Mouse (Mus musculus) induced T-regulatory cell, adult 2 months (primary cell): ENCODE measurements around the gene Orc2.

ENCODE experiments used
- DNase-seq: peaks from one replicate; pipeline ENCODE4 v3.0.0-alpha.2; 2012; ENCODE audit warnings: low read depth

Orc2 gene

GRCm38 (mm10) chr1:58504577-58505254, at the start of gene Orc2:
TSS of gene Orc2 (minus strand) at chr1:58505109.
- peak; percentile 95 for DNase-seq

GRCm38 (mm10) chr1:58541386-58541785, 36.5 kb upstream of the Orc2 start:
- DNase-seq, result no peak

DNA sequence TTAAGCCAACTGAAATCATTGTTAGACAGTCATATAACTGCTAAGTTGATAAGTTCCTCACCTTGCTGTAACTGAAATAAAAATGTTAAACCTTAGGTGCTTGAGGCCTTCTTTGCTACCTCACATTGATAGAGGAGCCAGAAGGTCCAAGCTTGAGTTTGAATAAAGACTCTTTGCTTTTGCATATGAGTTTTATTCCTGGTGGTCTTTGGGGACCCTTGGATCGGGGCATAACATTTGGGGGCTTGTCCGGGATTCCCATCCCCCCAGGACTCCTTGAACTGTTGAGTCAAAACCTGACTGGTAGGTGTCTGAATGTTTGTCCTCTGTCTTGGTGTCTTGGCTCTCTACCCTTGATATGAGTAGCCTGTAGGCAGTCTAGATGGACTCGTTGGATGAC, 2.3 kb upstream of the Orc2 start:
- DNase-seq, result peak; percentile 14

- DNase-seq, result no peak
Measured at GRCm38 (mm10) chr1:58503793-58504370, 1.0 kb downstream of the Orc2 start.

DNA sequence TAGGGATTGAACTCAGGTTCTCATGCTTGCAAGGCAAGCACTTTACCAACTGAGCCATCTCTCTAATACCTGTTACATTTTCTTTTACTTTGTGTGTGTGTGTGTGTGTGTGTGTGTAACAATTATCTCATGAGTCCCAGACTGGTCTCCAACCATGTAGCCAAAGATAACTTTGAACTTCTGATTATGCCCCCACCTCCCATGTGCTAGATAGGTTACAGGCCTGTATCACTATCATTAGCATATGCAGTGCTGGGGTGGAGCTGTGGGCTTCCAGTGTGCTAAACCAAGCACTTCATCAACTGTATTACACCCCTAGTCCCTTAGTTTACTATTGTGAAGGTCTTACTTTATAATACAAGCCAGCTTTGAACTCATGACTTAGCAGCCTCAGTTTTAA, 1.8 kb downstream of the Orc2 start:
- peak; percentile 7 for DNase-seq

DNA sequence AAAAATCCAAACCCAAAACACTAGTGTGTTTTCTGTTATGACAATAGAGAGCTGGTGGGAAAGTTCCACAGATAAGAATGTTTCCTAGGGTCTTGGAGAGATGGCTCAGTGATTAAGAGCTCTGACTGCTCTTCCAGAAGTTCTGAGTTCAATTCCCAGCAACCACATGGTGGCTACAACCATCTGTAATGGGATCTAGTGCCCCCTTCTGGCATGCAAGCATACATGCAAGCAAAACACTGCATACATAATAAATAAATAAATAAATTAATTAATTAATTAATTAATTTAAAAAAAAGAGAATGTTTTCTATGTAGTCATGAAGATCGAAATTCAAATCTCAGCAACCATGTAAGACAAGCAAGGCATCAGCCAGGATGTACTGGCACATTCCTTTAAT, 6.2 kb downstream of the Orc2 start:
- DNase-seq, result peak; percentile 22

DNA sequence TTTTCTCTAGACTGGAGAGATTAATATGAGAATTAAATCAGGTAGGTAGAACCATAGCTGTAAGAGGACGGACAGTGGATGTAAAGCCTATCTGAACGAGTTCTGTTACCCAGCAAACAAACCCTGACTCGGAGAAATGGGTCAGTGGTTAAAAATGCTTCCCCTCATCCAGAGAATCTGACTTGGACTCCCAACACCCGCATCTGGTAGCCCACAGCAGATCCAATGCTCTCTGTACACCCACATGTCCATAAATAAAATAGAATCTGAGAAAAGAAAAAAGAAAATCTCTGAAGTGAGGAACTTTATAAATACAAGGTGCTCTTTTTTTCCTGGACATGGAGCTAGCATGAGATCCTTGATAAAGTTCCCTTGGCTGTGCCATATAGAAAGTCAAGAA, 7.2 kb downstream of the Orc2 start:
- DNase-seq, result no peak

DNA sequence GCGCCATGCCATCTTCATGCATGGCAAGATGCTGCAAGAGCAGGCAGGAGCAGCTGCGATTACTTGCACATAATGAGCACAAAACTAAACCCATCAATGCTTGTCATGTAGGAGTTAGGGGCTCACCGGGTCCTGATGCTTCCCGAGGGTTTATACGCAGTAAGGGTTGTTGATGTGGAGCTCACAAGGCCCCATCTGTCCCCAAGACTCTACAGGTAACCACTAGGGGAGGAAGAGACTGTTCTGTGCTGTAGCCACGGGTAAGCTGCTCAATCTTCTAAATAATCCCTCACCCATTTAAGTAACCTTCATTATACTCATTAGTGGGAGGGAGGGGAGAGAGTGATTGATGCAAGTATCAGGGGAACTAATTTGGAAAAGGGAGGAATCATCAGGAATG, 9.3 kb downstream of the Orc2 start:
- no peak for DNase-seq

GRCm38 (mm10) chr1:58482647-58483046, 22.3 kb downstream of the Orc2 start:
- no peak for DNase-seq

GRCm38 (mm10) chr1:58475662-58476061, 29.2 kb downstream of the Orc2 start:
- no peak for DNase-seq

- no peak for DNase-seq
Measured at GRCm38 (mm10) chr1:58465561-58465960, 39.3 kb downstream of the Orc2 start.

- DNase-seq, result no peak
Measured at GRCm38 (mm10) chr1:58465042-58465441, 39.9 kb downstream of the Orc2 start.

GRCm38 (mm10) chr1:58463935-58464334, 41.0 kb downstream of the Orc2 start:
- no peak for DNase-seq

- DNase-seq, result no peak
Measured at GRCm38 (mm10) chr1:58460566-58460965, 44.3 kb downstream of the Orc2 start.

- no peak for DNase-seq
Measured at GRCm38 (mm10) chr1:58458867-58459266, 46.0 kb downstream of the Orc2 start.

GRCm38 (mm10) chr1:58458175-58458574, 46.7 kb downstream of the Orc2 start:
- DNase-seq, result no peak

- DNase-seq, result peak; percentile 54
Measured at GRCm38 (mm10) chr1:58454316-58454715, 50.6 kb downstream of the Orc2 start.

DNA sequence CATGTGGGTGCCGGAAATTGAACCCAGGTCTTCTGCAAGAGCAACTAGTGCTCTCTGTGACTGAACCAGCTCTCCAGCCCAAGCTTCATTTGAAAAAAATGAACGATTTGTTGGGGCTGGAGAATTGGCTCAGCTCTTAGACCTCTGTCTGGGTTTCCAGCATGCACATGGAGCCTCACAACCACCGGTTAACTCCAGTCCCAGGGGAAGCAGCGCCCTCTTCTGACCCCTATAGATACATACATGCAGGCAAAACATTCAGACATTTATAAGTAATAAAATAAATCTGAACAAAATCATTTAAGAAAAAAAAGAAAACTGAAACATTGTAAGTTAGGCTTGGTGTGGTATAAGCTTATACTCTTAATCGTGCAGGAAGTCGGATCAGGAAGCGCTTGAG, 56.5 kb downstream of the Orc2 start:
- DNase-seq, result peak; percentile 26

GRCm38 (mm10) chr1:58447766-58448165, 57.1 kb downstream of the Orc2 start:
- DNase-seq, result no peak

DNA sequence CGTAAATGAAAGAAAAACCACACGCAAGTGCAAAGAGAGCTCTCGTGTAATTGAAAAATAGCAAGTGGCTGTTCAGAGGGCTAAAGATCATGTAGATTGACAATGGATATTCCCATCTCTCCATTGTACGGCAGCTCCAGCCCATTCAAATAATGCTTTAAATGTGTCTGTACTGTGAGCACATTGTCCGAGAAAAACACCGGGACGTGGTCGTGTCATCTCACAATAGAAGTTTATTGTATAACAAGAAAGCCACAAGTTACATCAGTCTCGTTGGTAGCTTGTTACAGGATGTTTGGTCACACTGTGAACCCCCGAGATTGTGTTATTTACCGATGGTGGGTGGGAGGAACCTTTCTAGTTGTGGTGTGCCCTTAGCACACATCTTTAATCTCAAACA, 59.0 kb downstream of the Orc2 start:
- DNase-seq, result peak; percentile 69

DNA sequence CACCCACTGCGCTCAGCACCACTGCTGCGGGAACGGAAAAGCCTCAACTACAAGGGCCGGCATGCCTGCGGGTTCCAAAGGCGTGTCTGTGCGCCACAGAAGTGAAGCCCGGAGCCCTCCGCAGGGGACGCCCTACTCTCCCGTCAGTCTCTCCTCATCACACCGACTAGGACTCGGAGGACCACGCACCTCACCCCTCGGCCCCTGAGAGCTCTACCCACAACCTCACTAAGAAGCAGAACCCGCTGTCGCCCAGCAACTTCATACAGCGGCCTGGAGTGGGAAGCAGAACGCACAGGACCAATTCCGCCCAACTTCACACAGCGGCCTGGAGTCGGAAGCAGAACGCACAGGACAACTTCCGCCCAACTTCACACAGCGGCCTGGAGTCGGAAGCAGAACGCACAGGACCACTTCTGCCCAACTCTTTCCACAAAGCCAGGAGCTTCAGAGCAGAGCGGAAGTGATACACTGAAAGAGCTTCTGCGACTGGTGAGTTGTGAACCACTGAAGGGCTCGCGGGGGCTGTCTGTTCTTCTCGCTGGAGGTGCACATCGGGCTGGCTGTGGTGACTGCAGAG, 59.7 kb downstream of the Orc2 start, which contains the start of the genes Nif3l1 and Ppil3:
Nif3l1 (plus strand) TSS at position 9 of the 580 bp plus-strand sequence.
Ppil3 (minus strand) TSS at position 344 of the 580 bp plus-strand sequence.
- DNase-seq, result peak; percentile 91

- no peak for DNase-seq
Measured at GRCm38 (mm10) chr1:58444691-58445090, 60.2 kb downstream of the Orc2 start.

- DNase-seq, result peak; percentile 37
Measured at GRCm38 (mm10) chr1:58424551-58424950, 80.4 kb downstream of the Orc2 start.
